Mouse (Mus musculus) liver, adult (tissue): ENCODE measurements around the gene Zbtb12.

Source experiments
- GATA4 ChIP-seq: IDR thresholded peaks from 2 replicates; pipeline ENCODE4 v1.6.1; 2014; ENCODE audit warnings: mild to moderate bottlenecking, low read length; ENCODE audit not compliant: insufficient replicate concordance

Gene Zbtb12

DNA sequence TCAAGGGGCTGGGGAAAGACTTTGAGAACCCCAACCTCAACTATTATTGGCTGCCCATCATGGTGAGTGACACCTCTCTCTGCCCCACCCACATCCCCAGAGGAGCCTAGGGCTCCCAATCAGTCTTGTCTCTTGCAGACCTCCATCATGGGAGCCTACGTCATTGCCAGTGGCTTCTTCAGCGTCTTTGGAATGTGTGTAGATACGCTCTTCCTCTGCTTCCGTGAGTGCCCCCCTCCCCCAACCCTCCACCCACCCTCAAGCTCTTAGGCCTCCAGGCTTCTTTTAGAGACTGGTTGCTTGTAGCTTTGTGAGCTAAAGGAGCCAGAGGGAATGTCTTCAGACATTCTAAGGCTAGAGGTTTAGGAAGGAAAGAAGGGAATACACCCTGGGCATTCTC is 49.6 kb downstream of the Zbtb12 start:
- TF ChIP-seq GATA4, result no peak

DNA sequence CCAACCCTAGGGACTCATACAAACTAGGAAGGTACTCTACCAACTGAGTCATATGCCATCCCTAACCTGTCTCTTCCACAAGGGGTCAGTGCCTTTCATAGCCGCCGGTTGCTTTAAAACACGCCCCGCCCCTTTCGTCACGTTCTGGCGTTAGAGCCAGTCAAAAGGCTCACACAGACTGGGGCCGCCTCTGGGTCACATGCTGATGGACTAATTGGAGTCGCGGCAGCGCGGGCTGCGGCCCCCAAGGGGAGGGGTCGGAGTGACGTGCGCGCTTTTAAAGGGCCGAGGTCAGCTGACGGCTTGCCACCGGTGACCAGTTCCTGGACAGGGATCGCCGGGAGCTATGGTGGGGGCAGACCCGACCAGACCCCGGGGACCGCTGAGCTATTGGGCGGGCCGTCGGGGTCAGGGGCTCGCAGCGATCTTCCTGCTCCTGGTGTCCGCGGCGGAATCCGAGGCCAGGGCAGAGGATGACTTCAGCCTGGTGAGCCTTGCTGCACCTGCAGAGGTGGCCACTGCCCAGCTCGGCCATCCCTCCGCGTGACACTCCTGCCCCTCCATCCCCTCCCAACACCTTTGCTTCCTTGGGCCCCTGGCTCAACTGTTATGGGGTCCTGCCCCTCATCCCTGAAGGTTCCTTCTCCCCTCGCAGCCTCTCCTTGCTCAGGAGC is 51.9 kb downstream of the Zbtb12 start, which contains the start of gene Neu1:
Neu1 (plus strand) TSS at position 193 of the 674 bp plus-strand sequence.
- TF ChIP-seq GATA4, result peak; percentile 30; the same call in 1 of the 2 replicates

DNA sequence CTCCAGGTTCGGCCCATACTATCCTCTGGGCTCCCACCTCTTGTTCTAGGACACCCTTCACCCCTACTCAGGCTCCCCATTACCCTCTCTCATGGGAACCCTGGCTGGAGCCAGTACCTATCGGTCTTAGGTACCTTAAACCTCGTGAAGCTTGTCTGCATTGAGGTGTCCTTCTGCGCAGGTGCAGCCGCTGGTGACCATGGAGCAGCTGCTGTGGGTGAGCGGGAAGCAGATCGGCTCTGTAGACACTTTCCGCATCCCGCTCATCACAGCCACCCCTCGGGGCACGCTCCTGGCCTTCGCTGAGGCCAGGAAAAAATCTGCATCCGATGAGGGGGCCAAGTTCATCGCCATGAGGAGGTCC is 52.4 kb downstream of the Zbtb12 start:
- no peak for TF ChIP-seq GATA4

DNA sequence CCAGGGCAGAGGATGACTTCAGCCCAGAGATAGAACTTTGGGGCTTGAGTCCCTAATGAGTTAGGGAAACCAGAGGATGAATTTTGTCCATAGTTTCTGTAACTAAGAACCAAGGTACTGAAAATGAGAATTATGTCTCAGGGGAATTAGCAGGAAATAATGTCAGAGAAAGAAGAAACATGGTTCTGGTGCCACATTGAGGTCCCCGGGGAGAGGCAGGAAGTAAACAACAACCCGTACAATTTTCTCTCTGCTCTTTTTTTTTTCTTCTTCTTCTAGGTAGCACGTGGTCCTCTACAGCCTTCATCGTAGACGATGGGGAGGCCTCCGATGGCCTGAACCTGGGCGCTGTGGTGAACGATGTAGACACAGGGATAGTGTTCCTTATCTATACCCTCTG is 53.0 kb downstream of the Zbtb12 start:
- TF ChIP-seq GATA4, result no peak

DNA sequence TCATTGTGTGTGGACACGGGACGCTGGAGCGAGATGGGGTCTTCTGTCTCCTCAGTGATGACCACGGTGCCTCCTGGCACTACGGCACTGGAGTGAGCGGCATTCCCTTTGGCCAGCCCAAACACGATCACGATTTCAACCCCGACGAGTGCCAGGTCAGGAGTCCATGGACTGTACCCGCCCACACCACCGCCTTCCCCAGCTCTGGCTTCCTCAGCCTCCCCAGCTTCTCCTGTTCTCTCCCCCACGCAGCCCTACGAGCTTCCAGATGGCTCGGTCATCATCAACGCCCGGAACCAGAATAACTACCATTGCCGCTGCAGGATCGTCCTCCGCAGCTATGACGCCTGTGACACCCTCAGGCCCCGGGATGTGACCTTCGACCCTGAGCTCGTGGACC is 54.7 kb downstream of the Zbtb12 start:
- no peak for TF ChIP-seq GATA4

DNA sequence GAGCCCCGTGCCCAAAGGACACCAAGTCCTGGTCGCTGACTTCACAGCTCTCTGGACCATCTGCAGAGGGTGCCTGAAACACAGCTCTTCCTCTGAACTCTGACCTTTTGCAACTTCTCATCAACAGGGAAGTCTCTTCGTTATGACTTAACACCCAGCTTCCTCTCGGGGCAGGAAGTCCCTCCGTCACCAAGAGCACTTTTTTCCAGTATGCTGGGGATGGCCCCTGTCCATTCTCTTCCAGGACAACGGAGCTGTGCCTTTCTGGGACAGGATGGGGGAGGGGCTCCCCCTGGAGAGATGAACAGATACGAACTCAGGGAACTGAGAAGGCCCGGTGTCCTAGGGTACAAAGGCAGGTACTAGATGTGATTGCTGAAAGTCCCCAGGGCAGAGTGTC is 55.5 kb downstream of the Zbtb12 start:
- no peak for TF ChIP-seq GATA4

DNA sequence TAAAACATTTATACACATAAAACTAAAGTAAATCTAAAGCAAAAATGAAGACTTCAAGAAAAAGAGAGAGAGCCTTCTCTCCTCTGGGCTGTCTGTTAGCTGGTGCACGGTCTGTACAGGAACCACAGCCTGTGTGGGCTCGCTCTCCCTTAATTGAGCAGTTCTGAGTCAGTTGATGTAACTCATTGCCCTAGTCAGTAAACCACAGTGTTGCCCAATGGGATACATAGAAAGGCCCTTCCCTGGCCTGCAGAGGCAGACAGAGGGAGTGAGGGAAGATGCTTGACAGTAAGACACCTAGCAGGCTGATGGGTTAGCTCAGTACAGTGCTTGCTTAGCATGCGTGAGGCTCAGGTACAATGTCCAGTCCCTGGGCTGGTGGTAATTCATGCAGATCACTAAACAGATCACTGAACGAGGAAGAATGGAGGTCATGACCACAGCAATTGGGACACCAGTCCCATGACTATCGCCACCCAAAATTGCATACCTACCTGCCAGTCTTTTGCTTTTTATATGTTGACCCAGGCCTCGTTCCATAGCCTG is 58.8 kb downstream of the Zbtb12 start:
- no peak for TF ChIP-seq GATA4

DNA sequence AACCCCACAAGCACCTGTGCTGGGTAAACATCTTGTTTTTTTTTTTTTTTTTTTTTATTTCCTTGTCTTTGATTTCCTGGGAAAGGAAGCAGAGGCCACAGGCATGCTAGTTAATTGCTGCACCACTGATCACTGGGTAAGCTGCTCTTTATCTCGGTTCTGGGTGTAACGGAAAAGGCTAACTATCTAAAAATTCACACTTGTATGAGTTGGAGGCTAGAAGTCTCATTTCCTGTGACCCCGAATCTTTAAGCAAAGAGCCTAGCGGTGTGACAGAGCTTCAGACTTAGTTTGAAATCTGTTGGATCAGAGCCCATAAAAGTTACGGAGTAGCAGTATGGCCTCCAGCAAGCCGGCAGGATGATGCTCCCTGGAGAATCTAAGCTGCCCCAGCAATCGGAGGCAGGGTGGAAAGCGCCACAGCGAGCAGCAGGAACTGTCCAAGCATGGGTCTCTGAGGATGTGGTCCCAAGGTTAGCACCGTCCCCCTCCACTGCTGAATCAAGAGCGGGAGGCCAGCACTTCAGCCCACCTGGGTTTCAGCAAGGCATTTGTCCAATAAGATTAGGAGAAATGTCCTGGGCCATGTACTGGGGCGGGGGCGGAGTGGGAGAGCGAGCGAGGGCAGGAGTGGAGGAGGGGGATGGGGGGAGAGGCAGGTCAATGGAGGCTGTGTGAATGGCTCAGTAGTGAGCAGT is 62.2 kb downstream of the Zbtb12 start:
- TF ChIP-seq GATA4, result no peak; the same call in 1 of the 2 replicates

DNA sequence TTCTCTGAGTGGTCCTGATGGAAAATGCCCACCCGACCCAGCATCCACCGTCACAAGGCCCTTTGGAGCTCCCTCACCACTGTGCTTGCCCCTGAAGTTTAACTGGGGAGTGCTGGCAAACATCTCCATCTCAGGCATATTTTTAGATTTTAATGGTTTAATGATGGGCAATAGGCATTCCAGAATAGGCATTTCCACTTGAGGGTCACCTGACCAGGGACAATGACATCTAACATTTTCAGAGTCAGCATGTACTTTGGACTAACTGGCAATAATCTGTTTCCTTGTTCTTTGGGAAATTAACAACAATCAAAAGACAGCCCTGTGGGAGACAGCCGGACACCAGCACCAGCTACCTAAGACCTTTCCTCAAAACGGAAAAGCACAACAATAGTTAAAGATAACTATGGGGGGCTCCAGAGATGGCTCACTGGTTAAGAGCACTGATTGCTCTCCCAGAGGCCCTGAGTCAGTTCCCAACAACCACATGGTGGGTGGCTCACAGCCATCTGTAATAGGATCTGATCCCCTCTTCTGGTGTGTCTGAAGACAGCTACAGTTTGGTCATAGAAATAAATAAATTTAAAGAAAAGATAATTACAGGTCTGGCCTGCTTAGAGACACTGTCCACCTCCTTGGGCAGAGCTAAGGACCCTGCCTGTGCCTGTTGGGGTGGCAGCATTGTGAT is 64.0 kb downstream of the Zbtb12 start:
- no peak for TF ChIP-seq GATA4

DNA sequence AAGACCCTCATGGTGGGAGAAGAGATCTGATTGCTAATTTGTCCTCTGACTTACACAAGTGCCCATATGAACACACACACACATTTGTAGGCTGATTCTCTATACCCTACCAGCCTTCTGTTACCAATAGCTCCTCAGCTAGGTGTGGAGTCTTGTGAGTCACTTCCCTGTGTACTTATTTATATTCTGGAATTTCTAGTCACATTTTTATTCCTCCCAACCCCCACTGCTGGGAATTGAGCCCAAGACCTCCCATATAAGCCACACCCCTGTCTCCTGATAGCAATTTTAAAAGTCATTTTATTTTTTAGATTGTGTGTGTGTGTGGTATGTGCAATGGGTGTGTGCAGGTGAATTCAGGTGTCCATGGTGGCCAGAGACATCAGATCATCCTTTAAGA is 65.1 kb downstream of the Zbtb12 start:
- TF ChIP-seq GATA4, result no peak
